Mouse (Mus musculus) kidney, embryonic 15.5 days (tissue): ENCODE measurements around the gene Taf15. TPM values are rescaled to one million over a fixed set of nuclear protein-coding genes. Genes with fewer than 3 reads are reported as not detected.

Experiments
- ATAC-seq: fragments of 200-750 bp; cut with Nextera tagmentation; replicated peaks from 2 replicates; pipeline ENCODE4 v1.8.0; 2017; ENCODE audit warnings: moderate TSS enrichment; ENCODE audit not compliant: low FRiP score
- H3K27ac ChIP-seq: fragments of 300-500 bp; sonication (generic); 2 replicates; pipeline ENCODE4 v1.5.1; 2015; ENCODE audit warnings: mild to moderate bottlenecking, inconsistent platforms
- H3K27me3 ChIP-seq: fragments of 300-500 bp; sonication (generic); 2 replicates; pipeline ENCODE4 v1.6.1; 2015; ENCODE audit warnings: inconsistent platforms
- H3K36me3 ChIP-seq: fragments of 300-500 bp; sonication (generic); 2 replicates; pipeline ENCODE4 v1.6.1; 2015; ENCODE audit warnings: inconsistent platforms
- H3K4me1 ChIP-seq: fragments of 300-500 bp; sonication (generic); 2 replicates; pipeline ENCODE4 v1.6.1; 2015; ENCODE audit warnings: inconsistent platforms
- H3K4me2 ChIP-seq: fragments of 300-500 bp; sonication (generic); 2 replicates; pipeline ENCODE4 v1.6.1; 2015; ENCODE audit warnings: moderate library complexity, mild to moderate bottlenecking, inconsistent platforms
- H3K4me3 ChIP-seq: fragments of 300-500 bp; sonication (generic); replicated peaks from 2 replicates; pipeline ENCODE4 v1.5.1; 2015; ENCODE audit warnings: mild to moderate bottlenecking, inconsistent platforms
- H3K9ac ChIP-seq: fragments of 300-500 bp; sonication (generic); 2 replicates; pipeline ENCODE4 v1.6.1; 2015; ENCODE audit warnings: mild to moderate bottlenecking, inconsistent platforms
- H3K9me3 ChIP-seq: fragments of 300-500 bp; sonication (generic); replicated peaks from 2 replicates; pipeline ENCODE4 v1.6.1; 2016; ENCODE audit warnings: inconsistent platforms
- WGBS: fragments of 180-500 bp; shearing (Covaris S2); methylation state at CpG from one replicate; pipeline ENCODE4 v1.1.7; 2015; ENCODE audit warnings: mixed read lengths; 5-methylcytosine and 5-hydroxymethylcytosine counted together
- polyA plus RNA-seq: library from polyadenylated mRNA; unstranded; fragments of >200 nt; fragmentation: Nextera tagmentation; extraction: Ambion mirVana; gene quantifications from 2 replicates; pipeline ENCODE4 v1.2.1, GENCODE M21; 2015

Gene Taf15
- polyA plus RNA-seq, result 13.6 and 17.1 TPM in 2 replicates

DNA sequence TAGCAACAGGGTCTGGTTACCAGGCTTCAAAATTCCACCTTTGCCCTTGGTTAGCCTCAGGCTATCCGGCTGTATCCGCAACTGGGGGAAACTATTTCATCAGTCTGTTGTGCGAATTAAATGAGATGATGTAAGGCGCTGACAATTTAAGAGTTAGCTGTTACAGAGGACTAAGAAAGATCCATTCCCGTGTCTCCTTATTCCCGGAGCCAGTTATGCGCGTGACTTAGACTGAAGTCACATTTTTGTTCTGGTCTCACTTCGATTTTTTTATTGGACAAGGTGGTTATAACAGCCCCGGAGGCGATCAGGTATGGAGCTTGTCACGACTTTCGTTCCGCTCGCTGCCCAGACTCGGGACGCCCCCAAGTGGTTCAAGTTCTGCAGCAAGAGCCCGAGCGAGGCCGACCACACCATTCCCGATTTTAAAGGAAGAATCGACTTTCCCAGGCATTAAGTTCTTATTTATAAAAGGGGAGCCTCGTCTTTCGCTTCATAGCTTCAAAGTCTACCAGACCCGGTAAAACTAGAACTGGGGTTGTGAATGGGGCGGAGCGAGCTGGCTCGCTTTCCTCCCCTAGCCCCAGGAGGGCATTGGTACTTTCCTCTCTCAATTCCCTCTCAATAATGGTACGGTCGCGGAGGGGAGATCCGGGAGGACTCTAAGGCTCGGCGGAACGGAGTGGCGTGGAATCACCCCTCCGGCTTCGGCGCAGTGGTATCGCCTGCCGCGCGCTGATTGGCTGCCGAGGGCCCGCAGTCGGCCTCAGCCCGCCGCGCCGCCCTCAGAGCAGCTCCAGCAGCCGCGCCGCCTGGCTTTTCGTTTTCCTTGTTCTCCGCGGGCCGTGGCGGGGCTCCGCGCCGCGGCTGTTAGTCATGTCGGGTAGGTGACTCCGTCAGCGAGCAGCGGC, at the start of gene Taf15:
Gene Taf15 (plus strand): TSS at position 763 of the 911 bp plus-strand sequence.
- Histone ChIP-seq H3K36me3 (peaks cover 16% of the 10 kb centered on the region), H3K4me3 (peak within 1 kb of the TSS; percentile 90), H3K27ac (peak within 1 kb of the TSS; percentile 97), H3K4me2 (peak within 1 kb of the TSS; percentile 71), H3K4me1 (peaks cover 19% of the 10 kb centered on the region), H3K9me3 (no peaks in the 10 kb centered on the region), H3K9ac (peak within 1 kb of the TSS; percentile 91), H3K27me3 (peaks cover 10% of the 10 kb centered on the region)
- ATAC-seq, result peak; percentile 99
- under 1% methylated on average over 66 of the region's 66 CpGs for WGBS

DNA sequence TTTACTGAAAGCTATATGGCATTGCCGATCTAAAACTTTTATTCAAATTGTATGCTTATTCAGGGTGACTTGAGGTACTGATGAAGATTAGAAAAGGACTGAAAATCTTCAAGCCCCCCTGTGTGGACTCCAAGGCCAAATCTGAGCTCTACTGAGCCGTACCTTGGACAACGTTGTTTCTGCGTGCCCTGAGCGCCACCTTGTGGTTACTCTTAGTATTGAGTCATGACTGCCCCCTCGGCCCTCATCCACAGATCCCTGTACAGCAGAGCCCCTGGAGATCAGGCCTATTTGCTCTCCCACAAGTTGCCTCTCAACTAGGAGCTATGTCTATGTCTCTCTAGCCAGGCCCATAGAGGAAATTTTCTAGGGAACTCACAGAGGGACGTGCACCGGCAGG, 48.2 kb upstream of the Taf15 start:
- Histone ChIP-seq H3K36me3 (no peaks in the 10 kb centered on the region), H3K27ac (no peak overlapping the region), H3K4me3 (no peak overlapping the region), H3K27me3 (peaks cover 71% of the 10 kb centered on the region), H3K4me1 (peaks cover 7% of the 10 kb centered on the region), H3K9me3 (no peaks in the 10 kb centered on the region), H3K4me2 (no peak overlapping the region), H3K9ac (no peak overlapping the region)
- WGBS, result 9% methylated on average over 8 of the region's 8 CpGs
- ATAC-seq, result no peak

DNA sequence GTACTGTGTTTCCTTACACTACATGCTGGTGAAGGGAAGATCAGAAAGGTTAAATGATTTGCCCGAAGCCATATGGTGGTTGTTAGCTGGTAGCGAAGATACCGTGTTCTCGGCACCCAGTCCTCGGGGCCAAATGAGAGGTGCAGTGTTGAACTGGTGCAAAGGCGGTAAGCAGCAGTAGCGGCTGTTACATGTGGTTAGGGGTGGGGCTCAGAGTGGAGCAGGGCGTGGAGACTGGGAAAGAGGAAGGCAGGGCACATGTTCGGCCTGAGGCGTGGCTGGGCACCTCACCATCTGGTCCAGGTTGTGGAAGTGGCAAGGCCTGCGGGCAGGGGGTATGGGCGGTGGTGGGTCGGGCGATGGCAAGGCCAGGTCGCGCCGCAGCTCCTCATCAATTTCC, 45.9 kb upstream of the Taf15 start:
- Histone ChIP-seq H3K9me3 (no peaks in the 10 kb centered on the region), H3K36me3 (no peaks in the 10 kb centered on the region), H3K4me3 (no peak overlapping the region), H3K9ac (no peak overlapping the region), H3K27me3 (peaks cover 61% of the 10 kb centered on the region), H3K27ac (no peak overlapping the region), H3K4me1 (peaks cover 9% of the 10 kb centered on the region), H3K4me2 (peak overlapping the region; percentile 31)
- no peak for ATAC-seq
- 30% methylated on average over 17 of the region's 17 CpGs for WGBS

DNA sequence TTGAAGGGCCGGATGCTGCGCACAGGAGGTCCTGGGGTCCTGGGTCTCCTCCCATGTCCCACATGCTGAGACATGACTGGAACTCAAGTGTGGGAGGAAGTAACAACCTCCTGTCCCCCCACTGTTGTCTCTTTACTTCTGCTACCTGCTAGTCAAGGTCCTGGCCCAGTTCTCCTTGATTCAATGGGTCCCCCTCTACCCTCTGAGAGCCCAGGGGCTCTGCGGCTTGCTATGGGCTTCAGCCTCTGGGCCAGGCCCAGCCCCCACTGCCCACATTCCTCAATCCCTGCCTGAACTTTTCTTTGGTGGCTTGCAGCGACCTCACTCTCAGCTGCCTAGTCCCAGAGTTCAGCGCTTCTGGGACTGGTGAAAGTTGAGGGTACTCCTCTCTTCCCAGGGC, 43.5 kb upstream of the Taf15 start, which contains the start of gene Gas2l2:
Gene Gas2l2 (minus strand): TSS at position 101 of the 400 bp plus-strand sequence.
- ATAC-seq, result no peak
- WGBS, result 55% methylated on average over 5 of the region's 5 CpGs
- H3K4me1 ChIP-seq, result peaks cover 9% of the 10 kb centered on the region
- H3K36me3 ChIP-seq, result no peaks in the 10 kb centered on the region
- H3K9me3 ChIP-seq, result no peaks in the 10 kb centered on the region
- H3K27me3 ChIP-seq, result peaks cover 55% of the 10 kb centered on the region
- no peak within 1 kb of the TSS for H3K4me2 ChIP-seq
- H3K9ac ChIP-seq, result no peak within 1 kb of the TSS
- H3K4me3 ChIP-seq, result no peak within 1 kb of the TSS
- H3K27ac ChIP-seq, result no peak within 1 kb of the TSS

DNA sequence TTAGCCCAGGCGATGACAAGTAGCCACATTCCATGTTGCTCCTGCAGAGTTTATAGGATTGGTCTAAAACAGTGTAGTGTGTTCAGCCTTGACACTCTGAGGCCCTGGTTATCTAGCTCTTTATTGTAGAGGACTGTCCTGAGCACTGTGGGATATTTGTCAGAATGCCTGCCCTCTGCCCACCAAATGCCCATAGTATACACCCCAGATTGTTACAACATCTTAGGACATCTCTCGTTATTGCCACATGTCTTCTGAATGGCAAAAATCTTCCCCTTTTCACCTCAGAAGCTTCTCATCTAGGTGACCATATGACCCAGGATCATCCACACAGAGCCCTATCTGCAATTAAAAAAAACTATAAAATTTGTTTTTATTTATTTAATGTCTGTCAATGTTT, 40.4 kb upstream of the Taf15 start:
- H3K9me3 ChIP-seq, result no peaks in the 10 kb centered on the region
- no peak overlapping the region for H3K27ac ChIP-seq
- H3K4me1 ChIP-seq, result peaks cover 5% of the 10 kb centered on the region
- ATAC-seq, result no peak
- WGBS, result 72% methylated on average over 2 of the region's 2 CpGs
- H3K4me3 ChIP-seq, result no peak overlapping the region
- H3K4me2 ChIP-seq, result no peak overlapping the region
- H3K27me3 ChIP-seq, result peaks cover 37% of the 10 kb centered on the region
- H3K36me3 ChIP-seq, result no peaks in the 10 kb centered on the region
- no peak overlapping the region for H3K9ac ChIP-seq

DNA sequence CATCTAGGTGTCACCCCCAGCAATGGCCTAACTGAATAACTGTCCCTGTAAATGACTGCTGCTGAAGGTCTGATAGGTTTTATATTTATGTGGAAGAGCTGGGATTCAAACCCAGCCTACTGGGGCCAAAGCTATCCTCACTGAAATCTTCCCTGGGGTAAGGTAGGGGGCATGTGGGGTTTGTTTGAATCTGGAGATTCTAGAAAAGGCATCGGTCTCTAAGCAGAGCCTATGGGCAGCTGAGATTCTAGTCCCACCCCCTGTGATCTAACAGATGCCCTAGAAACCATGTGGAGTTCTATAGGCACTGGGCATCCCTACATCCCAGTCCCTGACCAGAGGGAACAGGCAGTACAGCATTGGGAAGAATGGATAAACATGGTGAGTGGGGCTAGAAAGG, 35.5 kb upstream of the Taf15 start, which contains the start of gene 1700020L24Rik:
Gene 1700020L24Rik (plus strand): TSS at position 301 of the 400 bp plus-strand sequence.
- ATAC-seq, result no peak
- 88% methylated on average over 1 of the region's 1 CpGs for WGBS
- peaks cover under 1% of the 10 kb centered on the region; the same call in 1 of the 2 replicates for H3K4me1 ChIP-seq

DNA sequence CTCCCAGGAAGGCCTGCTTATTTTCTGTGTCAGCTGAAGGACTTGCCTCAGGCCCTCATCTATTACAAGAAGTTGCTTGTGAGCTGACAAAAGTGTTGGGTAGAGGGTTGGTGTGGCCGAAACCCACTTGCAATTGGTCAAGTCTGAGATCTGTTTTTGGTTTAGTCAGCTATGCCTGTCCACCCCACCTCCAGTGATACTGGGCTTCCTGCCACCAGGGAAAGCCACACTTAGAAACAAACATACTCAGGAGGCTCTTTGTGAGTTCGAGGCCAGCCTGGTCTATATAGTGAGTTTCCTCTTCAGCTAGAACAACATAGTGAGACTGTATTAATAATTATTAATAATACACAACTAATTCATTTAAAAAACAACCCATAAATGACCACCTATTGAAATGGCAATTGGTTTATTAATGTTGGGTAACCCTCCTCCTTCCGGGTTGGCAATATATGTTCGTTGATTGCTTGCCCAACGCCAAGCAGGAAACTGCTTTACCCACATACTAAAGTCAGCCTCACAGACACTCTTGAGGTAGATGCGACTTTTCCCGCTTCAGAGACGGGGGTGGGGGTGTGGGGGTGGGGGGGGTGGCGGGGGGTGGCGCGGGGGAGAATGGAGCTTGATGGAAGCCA, 33.3 kb upstream of the Taf15 start:
- ATAC-seq, result no peak
- Histone ChIP-seq H3K9me3 (no peaks in the 10 kb centered on the region), H3K4me3 (peak overlapping the region; percentile 66)

More for the DNA sequence above, 35.5 kb upstream of the Taf15 start, which contains the start of gene 1700020L24Rik:
- H3K9ac ChIP-seq, result no peak within 1 kb of the TSS
- H3K4me3 ChIP-seq, result no peak within 1 kb of the TSS
- H3K4me2 ChIP-seq, result no peak within 1 kb of the TSS
- no peaks in the 10 kb centered on the region for H3K9me3 ChIP-seq
- H3K27me3 ChIP-seq, result peaks cover 29% of the 10 kb centered on the region
- no peaks in the 10 kb centered on the region for H3K36me3 ChIP-seq
- H3K27ac ChIP-seq, result no peak within 1 kb of the TSS

DNA sequence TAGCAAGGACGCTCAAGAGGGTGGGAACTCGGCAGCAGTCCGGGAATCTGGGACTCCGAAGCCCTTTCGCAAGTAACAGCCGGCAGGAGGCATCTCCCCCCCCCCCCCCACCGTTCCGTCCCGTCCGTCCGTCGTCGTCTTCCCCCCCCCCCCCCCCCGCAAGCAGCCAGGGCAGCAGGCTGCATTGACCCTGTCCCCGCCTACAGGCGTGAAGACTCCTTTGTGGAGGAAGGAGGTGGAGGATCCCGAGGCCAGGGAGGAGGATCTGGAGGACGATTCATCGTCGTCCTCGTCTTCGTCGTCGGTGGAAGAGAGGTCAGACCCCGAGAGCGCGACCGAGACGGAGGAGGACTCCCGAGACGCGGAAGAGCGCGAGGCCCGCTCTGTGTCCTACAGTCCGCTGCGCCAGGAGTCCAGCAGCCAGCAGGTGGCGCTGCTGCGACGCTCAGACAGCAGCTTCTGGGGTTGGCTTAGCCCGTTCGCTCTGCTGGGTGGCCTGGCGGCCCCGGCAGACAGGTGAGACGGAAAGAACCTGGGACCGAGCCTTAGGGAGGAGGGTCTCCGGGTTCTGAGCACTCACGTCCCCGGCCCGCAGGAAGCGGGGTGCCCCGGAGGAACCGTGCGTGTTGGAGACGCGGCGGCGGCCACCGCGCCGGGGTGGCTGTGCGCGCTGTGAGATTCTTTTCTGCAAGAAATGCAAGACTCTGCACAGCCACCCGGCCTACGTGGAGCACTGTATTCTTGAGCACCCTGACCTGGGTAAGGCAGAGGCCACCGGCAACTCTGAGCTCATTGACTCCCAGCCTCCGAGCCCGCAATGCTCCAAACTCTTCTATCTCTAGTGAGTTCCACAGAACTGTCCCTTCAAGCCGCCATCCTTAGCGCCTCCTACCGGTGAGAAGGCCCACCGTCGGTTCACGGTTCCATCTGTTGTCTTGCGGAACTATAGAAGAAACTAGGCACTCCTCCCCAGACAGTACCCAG, 32.5 kb upstream of the Taf15 start:
- under 1% methylated on average over 71 of the region's 75 CpGs for WGBS
- Histone ChIP-seq H3K27me3 (peaks cover 55% of the 10 kb centered on the region), H3K9me3 (no peaks in the 10 kb centered on the region), H3K36me3 (no peaks in the 10 kb centered on the region), H3K27ac (no peak overlapping the region), H3K4me2 (peak overlapping the region; percentile 98), H3K4me1 (peaks cover 19% of the 10 kb centered on the region), H3K4me3 (peak overlapping the region; percentile 66), H3K9ac (peak overlapping the region; percentile 53)
- ATAC-seq, result peak; percentile 92

More for the DNA sequence above, 33.3 kb upstream of the Taf15 start:
- H3K27ac ChIP-seq, result no peak overlapping the region
- no peaks in the 10 kb centered on the region for H3K36me3 ChIP-seq
- 30% methylated on average over 11 of the region's 11 CpGs for WGBS
- H3K4me2 ChIP-seq, result peak overlapping the region; percentile 98
- H3K27me3 ChIP-seq, result peaks cover 50% of the 10 kb centered on the region
- peaks cover 14% of the 10 kb centered on the region for H3K4me1 ChIP-seq
- H3K9ac ChIP-seq, result no peak overlapping the region

DNA sequence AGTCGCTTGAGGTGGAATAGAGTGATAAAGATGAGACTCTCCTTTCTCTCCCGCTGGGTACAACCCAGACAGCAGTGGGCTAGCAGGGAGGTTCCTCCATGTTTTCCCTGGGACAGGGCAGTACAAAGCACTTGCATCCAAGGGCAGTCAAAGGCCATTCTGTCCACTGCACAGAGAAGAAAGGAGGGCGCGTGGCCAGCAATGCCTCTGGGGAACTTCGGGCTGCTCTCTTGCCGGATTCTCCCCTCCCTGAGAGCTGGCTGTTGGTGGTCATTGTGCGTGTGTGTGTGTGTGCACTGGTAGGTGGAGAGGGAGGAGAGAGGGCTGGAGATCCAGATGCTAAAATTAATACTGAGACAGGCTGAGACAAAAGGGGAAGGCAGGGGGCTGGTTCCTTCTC, 31.7 kb upstream of the Taf15 start:
- no peaks in the 10 kb centered on the region for H3K9me3 ChIP-seq
- H3K36me3 ChIP-seq, result no peaks in the 10 kb centered on the region
- H3K27me3 ChIP-seq, result peaks cover 63% of the 10 kb centered on the region
- no peak for ATAC-seq
- H3K27ac ChIP-seq, result no peak overlapping the region
- peak overlapping the region; percentile 66 for H3K4me3 ChIP-seq
- H3K9ac ChIP-seq, result no peak overlapping the region
- 41% methylated on average over 7 of the region's 7 CpGs for WGBS
- peak overlapping the region; percentile 98 for H3K4me2 ChIP-seq
- peaks cover 19% of the 10 kb centered on the region for H3K4me1 ChIP-seq

DNA sequence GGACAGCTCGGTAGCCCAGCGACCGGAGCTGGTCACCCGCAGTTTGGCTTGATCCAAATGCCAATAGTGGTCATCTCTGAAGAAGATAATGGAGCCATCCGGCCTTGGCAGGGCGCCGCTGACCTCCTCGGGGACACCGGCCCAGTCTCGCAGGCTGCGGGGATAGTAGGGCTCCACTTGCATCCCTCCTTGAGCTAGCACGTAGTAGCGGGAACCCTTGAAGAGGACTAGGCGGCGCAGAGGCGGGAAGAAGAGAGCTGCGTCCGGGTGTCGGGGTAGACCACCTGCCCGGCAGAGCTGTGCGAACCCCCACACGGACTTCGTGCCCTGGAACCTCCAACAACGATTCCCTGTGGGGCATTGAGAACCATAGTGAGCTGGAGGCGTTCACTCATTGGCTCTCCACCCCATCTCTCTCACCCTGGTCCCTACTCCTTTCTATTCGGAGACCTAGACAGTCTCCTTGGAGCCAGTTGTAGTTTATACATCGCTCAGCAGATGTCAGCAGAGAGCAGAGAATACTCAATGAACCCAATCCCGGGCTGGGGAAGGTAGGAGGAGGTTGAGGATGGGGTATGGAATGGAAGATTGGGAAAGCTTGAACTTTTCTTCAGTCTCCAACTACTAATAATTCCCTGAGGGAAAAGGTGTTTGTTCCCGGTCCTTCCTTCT, 30.2 kb upstream of the Taf15 start:
- Histone ChIP-seq H3K4me3 (peak overlapping the region; percentile 28), H3K9ac (no peak overlapping the region)
- WGBS, result 10% methylated on average over 29 of the region's 29 CpGs

DNA sequence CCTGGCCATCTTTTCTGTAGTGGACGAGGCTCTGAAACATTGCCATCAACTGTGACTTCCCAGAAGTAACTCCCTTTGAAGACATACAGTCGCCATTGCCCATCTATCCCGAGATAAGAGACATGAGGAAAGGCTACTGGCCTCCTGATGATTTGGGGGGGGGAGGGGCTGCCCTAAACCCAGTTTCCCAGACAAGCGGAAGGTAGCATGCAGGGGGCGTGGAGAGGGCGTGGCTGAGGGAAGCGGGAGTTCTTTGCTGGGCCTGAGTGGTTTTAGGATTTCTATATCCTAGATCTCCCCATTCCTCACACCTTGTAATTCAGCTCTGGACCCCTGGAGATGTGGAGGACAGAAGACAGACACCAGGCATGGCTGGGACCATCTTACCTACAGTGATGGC, 29.1 kb upstream of the Taf15 start:
- H3K9ac ChIP-seq, result 0 out of 2 replicates have a peak overlapping the region, but pooled peaks have one; percentile 7
- H3K4me3 ChIP-seq, result no peak overlapping the region
- H3K4me2 ChIP-seq, result no peak overlapping the region
- no peak overlapping the region for H3K27ac ChIP-seq
- WGBS, result 4% methylated on average over 7 of the region's 7 CpGs
- H3K27me3 ChIP-seq, result peaks cover 68% of the 10 kb centered on the region
- H3K4me1 ChIP-seq, result peaks cover 35% of the 10 kb centered on the region
- H3K9me3 ChIP-seq, result no peaks in the 10 kb centered on the region
- no peaks in the 10 kb centered on the region for H3K36me3 ChIP-seq
- ATAC-seq, result no peak

More for the DNA sequence above, 30.2 kb upstream of the Taf15 start:
- Histone ChIP-seq H3K27ac (no peak overlapping the region), H3K27me3 (peaks cover 73% of the 10 kb centered on the region), H3K4me2 (peak overlapping the region; percentile 50), H3K36me3 (no peaks in the 10 kb centered on the region), H3K4me1 (peaks cover 24% of the 10 kb centered on the region), H3K9me3 (no peaks in the 10 kb centered on the region)
- ATAC-seq, result peak; percentile 18; the same call in 1 of the 2 replicates
